Mouse (Mus musculus) C2C12 (cell line): ENCODE data around the gene Stpg1.

Experiments used
- CEBPB ChIP-seq: IDR thresholded peaks from one replicate; pipeline ENCODE4 v1.6.1; 2011; ENCODE audit warnings: low read depth, mild to moderate bottlenecking, control low read depth, moderate library complexity
- CTCF ChIP-seq: IDR thresholded peaks from one replicate; pipeline ENCODE4 v1.5.1; 2011; ENCODE audit not compliant: control insufficient read depth, insufficient read depth, insufficient read length
- FOSL1 ChIP-seq: IDR thresholded peaks from one replicate; pipeline ENCODE4 v1.8.0; 2011; ENCODE audit warnings: mild to moderate bottlenecking, low read length; ENCODE audit not compliant: poor library complexity, insufficient read depth, severe bottlenecking
- MAX ChIP-seq: IDR thresholded peaks from one replicate; pipeline ENCODE4 v1.6.1; 2011; ENCODE audit warnings: mild to moderate bottlenecking, control low read depth
- MYOD1 ChIP-seq: IDR thresholded peaks from one replicate; pipeline ENCODE4 v1.6.1; 2011; ENCODE audit warnings: low read depth; ENCODE audit not compliant: control insufficient read depth, insufficient read length
- USF1 ChIP-seq: IDR thresholded peaks from one replicate; pipeline ENCODE4 v1.6.1; 2011; ENCODE audit warnings: low read depth, mild to moderate bottlenecking, control low read depth, moderate library complexity

DNA sequence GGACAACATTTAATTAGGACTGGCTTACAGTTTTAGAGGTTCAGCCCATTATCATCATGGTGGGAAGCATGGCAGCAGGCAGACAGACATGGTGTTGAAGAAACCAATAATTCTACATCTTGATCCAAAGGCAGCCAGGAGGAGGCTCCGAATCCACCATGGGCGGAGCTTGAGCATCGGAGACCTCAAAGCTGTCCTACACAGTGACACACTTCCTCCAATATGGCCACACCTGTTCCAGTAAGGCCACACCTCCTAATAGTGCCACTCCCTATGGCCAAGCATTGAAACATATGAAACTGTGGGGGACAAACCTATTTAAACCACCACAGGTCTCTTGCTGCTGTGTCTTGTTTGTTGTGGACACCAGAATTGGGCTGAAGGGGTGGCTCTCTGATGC, 40.4 kb downstream of the Stpg1 start:
- TF ChIP-seq CTCF: no peak
- no peak for TF ChIP-seq USF1
- no peak for TF ChIP-seq MAX
- no peak for TF ChIP-seq CEBPB
- no peak for TF ChIP-seq FOSL1
- no peak for TF ChIP-seq MYOD1
